Mouse (Mus musculus) mesoderm, embryonic 11.5 days (tissue): ENCODE results near the gene Cnst.
A peak's percentile ranks its signal among the peaks of the same experiment; 100 is the strongest.

Experiments
- DNase-seq: peaks from one replicate; pipeline ENCODE4 v3.0.0-alpha.2; 2012; ENCODE audit warnings: low read depth, low spot score

Gene Cnst

DNA sequence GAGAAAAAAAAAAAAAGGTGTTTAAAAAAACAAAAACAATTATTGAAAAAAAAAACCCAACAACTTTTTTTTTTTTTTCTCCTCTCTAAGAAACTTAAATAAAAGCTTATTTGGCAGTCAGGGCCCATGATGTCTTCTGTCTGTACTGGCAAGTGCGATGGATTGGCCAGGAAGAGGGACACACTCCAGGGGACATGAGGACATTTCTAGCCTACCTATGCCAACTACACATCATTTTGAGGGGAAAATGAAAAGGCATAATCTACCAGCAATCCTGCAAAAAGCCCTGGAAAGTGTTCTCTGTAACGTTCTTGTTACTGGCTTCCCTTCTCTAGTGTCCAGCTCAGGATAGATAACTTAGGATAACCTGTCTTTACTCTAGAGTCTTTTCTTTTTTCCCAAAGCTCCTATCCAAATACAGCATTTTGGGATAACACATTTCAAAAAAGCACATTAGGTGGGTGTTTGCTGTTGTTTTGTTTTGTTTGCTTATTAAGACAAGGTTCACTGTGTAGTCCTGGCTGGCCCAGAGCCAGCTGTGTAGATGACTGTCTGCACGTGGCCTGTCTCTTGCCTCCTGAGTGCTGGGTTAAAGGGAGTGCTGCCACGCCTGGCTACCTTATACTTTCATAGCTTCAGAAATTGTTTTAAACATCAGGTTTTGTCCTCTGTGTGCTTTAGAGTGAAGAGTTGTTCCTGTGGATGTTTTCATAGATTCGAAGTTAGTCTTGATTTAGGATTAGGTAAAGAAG lies 7.2 kb downstream of the Cnst start:
- DNase-seq, result no peak

DNA sequence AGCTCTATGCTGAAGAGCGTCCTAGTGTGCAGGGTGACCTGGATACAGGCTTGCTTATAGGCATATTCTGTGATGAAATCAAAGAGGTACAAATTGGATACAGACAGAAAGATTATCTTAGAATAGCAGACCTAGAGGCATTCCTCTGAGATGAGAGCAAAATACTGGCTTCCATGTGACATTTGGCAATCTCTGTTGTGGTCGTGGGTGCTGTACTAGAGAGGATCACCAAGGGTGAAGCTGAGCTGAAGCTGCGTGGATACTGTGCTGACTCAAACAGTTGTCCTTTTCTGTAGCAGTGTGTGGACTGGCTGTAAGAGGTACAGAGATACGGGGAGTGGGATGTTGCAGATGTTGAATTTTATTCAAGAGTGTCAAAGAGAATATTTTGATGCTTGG lies 7.8 kb downstream of the Cnst start:
- DNase-seq, result no peak

DNA sequence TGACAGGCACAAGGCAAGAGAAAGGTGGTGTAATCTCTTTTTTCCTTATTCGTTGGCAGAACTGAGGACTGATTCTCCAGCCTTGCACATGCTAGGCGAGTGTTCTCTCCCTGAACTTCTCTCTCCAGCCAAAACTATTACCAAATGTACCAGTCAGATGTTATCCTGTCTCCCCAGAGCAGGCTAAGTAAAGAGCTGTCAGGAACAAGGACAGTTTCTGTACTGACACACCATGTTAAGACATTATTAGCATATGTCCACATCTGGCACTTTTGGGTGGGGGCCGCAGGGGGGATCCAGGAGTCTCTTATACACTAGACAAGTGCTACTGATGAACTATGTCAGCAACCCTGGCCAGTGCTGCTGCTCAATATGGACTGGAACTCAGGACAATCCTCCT lies 10.8 kb downstream of the Cnst start:
- no peak for DNase-seq

DNA sequence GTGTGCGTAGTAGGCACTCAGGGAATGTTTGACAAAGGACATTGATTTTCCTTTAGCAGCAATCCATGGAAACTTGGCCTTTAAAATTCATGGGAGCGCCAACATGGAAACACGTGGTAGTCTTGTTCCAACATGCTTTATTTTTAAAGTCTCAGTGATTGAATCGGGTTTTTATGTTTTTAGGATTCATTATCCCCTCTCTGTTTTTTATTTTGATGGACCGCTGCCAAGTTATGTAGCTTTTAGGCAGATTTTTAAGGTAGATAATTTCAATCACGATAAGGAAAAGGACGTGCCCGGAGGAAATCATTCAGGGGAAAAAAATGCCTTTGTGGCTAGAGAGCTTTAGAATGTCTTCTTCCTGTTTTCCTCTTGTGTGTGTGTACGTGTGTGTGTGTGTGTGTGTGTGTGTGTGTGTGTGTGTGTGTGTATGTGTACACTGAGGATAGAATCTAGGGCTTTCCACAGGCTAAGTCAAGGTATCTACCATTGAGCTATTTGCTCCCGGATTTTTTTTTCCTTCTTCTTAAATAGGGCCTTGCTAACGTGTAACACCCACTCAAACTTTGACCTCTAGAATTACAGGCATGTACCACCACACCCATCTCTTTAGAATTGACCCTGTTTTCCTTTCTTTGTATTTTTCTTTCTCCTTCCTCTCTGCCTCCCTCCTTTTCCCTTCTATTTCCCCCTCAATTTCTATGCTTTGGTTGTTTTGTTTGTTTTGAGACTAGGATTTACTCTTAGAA lies 13.4 kb downstream of the Cnst start:
- no peak for DNase-seq

DNA sequence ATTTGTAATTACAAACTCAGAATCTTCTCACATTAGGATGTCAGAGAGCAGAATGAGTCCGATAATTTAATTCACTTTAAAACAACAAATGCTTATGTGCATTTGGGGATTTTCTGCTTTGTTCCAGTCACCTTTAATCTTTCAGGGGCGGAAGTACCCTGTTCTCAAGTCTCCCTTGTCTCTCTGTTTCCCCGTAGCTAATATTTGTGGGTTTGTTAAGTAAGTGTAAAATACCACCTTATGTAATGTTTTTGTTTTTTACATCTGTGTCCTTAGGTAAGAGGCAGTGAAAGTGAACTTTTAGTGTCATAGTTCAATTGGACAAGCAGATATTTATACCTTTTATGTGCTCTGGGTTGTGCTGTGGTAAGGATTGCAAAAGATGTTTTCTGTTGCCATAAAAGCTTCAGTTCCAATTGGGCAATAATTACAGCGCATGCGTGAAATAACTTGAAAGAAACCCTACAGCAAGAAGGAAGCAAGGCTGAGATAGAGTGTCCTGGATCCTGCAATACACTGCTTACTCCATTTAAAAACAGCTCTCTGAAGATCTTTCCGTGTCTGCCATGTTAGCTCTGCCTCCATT lies 14.8 kb downstream of the Cnst start:
- no peak for DNase-seq

DNA sequence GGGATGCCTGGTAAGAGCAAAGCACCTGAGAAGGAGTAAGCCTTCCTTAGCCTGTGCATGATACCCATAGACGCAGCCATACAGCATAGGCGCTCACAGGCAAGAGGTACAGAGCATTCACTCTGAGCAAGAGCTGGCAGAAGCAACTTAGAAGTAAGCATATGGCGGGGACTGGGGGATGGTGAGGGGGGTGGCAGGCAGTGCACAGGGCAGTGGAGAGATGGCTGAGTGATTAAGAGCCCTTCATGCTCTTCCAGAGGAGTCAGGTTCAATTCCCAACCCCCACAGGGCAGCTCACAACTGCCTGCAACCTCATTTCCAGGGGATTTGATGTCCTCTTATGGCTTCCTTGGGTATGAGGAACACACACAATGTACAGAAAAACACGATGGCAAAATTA lies 17.0 kb downstream of the Cnst start:
- DNase-seq, result no peak

GRCm38 (mm10) chr1:179563926-179564325 lies 17.8 kb downstream of the Cnst start:
- DNase-seq, result no peak

- peak; percentile 75 for DNase-seq
These were observed 21.4 kb downstream of the Cnst start for GRCm38 (mm10) chr1:179567558-179567957.

GRCm38 (mm10) chr1:179568690-179569398 lies 22.7 kb downstream of the Cnst start:
- DNase-seq, result no peak

DNA sequence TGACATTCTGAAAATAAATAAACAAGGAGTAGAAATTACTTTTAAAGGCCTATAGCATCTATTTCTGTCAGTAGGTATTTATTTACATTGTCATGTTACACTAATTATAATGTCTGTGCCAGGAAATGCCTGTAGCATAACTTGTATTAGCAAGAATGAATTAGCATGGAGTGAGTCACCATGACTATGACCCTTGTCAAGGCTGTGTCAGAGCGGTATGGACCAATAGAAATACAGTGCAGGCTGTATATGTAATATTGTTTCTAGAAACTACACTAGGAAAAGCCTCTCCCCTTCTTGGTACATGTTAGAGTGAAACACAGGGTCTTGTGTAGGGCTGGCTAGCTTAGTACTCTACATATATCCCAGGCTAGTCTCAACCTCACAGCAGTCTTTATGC lies 24.3 kb downstream of the Cnst start:
- DNase-seq, result no peak

DNA sequence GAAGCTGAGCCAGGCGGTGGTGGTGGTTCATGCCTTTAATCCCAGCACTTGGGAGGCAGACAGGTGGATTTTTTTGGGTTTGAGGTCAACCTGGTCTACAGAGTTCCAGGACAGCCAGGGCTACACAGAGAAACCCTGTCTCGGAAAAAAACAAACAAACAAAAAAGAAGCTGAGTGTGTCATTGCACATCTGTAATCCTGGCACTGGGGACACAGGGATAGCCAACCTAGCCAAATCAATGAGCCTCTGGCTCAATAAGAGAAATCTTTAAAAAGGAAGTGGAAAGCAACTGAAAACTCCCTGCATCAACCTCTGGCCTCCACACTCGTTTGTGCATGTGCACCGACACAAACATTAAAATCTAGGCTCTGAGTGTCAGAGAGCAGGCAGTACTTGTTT lies 25.5 kb downstream of the Cnst start:
- DNase-seq, result no peak

DNA sequence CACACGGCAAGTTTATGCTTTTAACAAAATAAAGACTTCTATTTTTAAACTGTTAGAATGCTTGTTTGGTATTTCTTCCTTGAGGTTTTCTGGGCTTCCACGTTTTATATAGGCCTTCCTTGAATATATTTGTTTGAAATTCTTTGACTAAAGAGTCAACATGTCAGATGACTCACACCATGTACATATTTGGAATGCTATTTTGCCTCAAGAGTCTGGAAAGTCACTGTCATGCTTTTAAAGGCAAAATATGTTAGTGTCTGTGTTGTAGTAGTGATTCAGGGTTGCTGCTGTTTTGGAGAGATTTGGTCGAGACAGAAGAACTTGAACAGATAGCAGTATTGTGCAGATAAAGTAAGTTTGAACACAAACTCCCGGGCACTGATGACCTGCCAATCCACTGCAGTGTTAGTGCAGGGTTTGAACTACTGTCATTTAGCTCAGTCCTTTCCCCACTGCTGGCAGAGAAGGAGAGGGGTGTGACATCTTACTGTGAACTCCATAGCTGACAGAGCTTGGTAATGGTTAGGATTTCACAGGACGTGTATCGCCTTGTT lies 27.6 kb downstream of the Cnst start:
- no peak for DNase-seq

GRCm38 (mm10) chr1:179578625-179579024 lies 32.5 kb downstream of the Cnst start:
- DNase-seq, result no peak

DNA sequence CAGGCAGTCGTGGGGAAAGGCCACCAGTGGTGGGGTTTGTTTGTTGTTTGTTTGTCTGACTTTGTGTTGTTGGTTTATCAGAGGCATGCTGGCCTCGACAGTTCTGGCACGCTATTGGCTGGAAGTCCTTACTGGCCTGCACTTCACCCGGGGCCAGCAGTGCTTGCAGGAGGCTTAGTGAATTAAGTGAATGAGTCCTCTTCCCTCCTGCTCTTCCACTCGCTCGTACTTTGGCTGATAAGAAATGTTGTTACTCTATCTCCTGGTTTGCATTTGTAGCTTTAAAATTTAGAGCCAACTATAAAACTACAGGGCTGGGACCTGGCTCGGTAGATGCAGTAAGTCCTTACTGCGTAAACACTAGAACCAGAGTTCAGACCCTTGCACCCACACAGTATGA lies 34.0 kb downstream of the Cnst start:
- no peak for DNase-seq

- no peak for DNase-seq
These were observed 35.3 kb downstream of the Cnst start for GRCm38 (mm10) chr1:179581422-179581821.

- peak; percentile 36 for DNase-seq
These were observed 35.9 kb downstream of the Cnst start for GRCm38 (mm10) chr1:179582021-179582433.

- no peak for DNase-seq
These were observed 36.9 kb downstream of the Cnst start for GRCm38 (mm10) chr1:179583090-179583489.

DNA sequence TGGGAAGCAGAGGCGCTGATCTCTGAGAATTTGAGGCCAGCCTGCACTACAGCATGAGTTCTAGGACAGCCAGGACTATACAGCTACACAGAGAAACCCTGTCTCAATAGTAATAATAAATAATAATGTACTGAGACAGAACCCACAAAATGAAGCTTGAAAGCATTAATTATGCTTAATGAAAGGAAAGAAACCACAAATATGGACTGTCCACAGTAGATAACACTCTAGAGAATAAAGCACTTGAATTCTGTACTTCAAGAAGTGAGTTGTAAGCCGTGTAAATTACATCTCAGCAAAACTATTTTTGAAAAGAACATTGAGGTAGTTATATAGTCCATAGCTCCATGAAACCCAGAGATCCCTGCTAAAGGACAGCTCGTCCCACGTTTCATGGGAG lies 38.0 kb downstream of the Cnst start:
- no peak for DNase-seq

DNA sequence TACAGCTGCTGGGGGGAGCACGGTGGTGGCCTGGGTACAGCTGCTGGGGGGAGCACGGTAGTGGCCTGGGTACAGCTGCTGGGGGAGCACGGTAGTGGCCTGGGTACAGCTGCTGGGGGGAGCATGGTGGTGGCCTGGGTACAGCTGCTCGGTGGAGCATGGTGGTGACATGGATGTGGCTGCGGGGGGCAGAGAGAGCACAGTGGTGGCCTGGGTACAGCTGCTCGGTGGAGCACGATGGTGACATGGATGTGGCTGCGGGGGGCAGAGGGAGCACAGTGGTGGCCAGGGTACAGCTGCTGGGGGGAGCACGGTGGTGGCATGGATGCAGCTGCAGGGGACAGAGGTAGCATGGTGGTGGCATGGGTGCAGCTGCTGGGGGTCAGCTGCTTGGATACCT lies 39.5 kb downstream of the Cnst start:
- no peak for DNase-seq

- no peak for DNase-seq
These were observed 40.4 kb downstream of the Cnst start for GRCm38 (mm10) chr1:179586430-179587095.

DNA sequence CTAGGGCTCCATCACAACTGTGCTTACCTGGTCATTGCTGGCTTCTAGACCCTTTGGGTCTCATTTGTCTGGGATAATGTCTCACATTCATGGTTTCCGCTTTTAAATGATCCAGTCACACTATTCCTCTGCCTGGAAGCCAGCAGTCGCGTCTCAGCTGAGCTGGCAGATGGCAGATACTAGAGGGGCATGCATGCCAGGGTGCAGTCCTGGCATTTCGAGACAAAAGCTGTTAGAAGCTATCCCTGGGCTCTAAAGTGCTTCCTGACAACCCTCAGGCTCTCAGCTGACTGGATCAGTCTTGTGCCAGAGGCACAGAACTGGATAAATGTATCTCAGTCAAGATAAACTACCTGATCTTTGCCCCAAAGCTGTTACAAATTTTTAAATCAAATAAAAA lies 42.1 kb downstream of the Cnst start:
- DNase-seq, result no peak
